Mouse (Mus musculus): ENCODE measurements around the gene Hnrnpll.

Hnrnpll gene

DNA sequence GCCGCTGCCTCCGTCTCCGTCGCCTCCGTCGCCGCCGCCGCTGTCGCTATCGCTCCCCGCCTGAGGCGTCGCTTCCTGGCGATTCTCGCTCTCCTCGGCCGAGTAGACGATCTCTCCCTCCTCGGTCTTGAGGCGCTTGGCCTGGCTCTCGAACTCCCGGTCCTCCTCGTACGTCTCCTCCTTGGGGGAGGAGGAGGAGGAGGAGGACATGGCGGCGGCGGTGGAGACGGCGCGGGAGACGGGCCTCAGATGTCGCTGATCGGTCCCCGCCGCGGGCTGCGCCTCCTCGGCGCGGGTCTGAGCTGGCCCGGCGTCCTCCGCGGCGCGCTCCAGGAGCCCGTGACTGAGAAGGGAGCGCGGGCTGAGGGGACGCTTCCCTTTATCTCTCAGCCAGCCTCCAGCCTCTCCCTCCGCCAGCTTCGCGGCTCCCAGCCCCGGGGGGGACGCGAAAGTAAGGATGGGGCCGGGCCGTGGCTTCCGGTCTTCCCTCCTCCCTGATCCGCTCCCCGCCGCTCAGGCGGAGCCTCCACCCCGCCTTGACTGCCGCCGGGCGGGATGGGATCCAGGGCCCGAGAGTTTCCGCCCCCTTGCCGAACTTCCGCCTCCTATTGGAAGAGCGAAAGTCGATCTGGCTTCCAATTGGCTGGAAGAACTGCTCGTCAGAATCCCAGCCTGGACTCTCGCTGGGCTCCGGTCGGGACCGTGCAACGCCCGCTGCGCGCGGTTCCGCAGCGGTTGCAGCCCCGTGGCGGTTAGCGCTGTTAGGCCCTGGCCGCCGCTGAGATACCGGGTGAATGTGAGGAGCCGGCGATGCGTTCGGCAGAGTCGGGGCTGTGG is at the start of gene Hnrnpll:
Gene Hnrnpll, minus strand, starts transcription at position 552 of the 837 bp plus-strand sequence.
- in situ Hi-C loops (cut with MboI, MseI) = loop anchor here (5.0 kb wide), 1 partner anchor 45 kb away; no protein-coding TSS in a partner anchor

DNA sequence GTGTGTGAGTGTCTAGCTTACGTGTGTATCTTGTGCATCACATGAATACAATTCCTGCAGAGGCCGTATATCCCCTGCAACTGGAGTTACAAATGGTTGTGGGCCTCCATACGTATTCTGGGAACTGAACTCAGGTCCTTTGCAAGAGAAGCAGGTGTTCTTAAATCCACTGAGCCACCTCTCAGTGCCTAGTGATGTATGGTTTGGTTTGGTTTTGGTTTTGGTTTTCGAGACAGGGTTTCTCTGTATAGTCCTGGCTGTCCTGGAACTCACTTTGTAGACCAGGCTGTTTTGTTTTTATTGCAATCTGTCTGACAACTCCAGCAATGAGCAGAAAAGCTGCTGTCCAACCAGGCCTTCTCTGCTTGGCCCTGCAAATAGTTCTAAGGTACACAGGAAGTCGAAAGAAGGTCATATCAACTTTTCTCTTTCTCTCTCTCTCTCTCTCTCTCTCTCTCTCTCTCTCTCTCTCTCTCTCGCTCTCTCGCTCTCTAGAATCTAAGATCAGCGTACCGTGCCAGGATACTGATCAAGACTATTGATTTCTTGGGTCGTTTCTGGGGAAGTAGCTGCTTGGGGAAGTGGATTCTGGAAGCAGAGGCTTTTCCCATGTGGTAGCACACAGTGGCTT is 43.3 kb upstream of the Hnrnpll start:
- in situ Hi-C loops (cut with MboI, MseI) = loop anchor here (5.0 kb wide), 1 partner anchor 43 kb away; the partner anchor contains the start of gene Hnrnpll

DNA sequence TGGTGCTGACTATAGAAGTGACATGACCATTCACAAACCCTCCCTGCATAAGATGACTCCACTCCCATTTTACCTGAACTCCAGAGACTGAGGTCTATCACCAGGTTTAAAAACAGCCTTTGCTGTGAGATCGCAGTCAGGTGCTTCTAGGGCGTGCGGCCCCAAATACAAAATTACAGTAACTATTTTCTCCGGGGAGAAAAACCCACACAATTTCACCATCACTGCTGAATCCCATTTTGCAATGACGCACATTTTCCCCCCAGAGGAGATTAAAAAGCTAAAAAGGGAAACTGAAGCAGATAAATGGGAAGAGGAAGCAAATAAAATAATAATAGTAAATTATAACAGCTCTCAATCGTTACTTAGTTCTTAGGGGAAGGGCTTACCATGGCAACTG is 37.7 kb upstream of the Hnrnpll start:
- in situ Hi-C loops (cut with MboI, MseI) = no loop called here

DNA sequence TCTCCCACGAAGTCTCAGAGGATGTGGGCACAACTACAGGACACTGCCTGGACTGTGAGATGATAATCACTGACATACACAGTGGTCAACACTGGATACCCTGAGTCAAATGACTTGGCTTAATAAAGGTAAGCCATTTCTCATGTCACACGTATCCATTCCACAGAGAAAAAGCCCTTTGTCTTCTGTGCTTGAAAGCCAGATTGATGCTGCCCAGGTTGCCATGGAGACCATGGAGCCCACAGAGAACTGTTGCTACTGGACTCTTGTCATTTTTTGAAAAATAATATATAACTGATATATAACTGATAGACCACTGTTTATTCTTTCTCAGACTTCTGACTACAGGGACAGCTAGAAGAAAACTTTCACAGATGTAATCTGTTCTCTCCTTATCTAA is 35.1 kb upstream of the Hnrnpll start:
- in situ Hi-C loops (cut with MboI, MseI) = no loop called here

DNA sequence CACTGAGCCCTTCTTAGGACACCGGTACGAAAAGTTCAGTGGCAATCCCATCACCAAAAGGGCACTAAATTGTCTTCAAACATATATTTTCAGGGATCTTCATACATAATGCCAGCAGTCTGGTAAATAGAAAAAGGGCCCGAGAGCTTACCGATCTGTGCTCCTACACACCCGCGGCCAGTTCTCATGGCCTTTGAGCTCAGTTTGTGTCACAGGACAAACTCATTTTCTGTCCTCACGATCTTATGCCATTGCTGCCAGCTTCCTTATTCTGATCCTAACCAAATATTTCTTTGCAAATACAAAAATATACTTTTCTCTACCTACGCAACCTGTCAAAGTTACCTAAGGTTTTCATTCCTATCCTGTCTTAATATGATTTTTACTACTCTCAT is 34.6 kb upstream of the Hnrnpll start:
- in situ Hi-C loops (cut with MboI, MseI) = no loop called here

DNA sequence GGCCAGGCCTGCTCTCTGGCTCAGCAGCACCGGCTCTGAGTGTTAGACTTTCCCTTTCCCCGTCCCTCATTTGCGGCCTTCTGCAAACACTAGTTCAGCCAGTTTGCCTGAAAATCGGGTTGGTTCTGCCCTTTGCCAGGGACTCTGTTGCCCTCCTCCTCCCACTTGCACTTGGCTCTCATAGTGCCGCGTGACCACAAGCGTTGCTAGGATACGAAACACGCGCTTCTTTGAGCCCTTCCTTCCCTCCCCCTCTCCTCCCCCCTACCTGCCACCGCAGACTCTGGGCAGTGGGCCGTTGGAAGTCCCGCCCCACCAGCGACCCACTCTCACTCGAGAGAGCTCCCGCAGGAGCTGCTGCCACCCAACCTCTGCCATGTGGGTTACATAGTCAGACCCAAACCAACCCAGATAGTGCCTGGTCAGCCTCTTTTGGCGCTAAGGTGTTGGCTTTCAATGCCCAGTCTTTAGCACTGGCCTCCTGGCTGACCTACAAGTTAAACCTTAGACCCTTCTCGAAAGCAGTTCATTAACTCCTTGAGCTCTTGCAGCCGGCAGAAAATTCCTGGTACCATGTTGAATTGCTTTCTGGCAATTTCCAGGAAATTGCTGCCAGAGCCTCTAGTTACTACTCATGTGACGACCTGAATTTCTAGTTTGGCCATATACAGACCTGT is 34.0 kb upstream of the Hnrnpll start:
- in situ Hi-C loops (cut with MboI, MseI) = no loop called here

DNA sequence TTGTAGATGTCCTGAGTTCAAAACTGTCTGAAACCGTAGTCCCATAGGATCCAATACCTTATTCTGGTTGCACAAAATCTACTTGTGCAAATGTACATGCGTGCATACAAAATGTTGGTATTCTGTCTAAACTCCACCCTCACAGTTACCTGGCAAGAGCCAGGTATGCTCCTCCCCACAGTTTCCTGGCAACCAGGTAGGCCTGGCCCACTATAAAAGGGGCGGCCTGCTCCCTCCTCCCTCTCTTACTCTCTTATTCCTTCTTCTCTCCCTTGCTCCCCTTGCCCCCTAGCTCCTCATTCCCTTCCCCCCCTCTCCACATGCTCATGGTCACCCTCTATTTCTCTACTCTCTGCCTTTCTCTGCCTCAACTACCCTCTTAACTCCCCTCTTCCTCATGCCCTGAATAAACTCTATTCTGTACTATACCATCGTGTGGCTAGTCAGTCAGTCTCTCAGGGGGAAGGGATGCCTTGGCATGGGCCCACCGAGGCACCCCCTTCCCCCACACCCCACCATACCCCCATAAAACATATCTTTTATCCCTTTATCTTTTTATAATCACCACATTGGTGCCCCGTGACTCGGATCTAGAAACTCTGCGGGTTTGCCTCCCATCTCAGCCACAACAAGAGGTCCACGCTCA is 33.2 kb upstream of the Hnrnpll start:
- in situ Hi-C loops (cut with MboI, MseI) = no loop called here

DNA sequence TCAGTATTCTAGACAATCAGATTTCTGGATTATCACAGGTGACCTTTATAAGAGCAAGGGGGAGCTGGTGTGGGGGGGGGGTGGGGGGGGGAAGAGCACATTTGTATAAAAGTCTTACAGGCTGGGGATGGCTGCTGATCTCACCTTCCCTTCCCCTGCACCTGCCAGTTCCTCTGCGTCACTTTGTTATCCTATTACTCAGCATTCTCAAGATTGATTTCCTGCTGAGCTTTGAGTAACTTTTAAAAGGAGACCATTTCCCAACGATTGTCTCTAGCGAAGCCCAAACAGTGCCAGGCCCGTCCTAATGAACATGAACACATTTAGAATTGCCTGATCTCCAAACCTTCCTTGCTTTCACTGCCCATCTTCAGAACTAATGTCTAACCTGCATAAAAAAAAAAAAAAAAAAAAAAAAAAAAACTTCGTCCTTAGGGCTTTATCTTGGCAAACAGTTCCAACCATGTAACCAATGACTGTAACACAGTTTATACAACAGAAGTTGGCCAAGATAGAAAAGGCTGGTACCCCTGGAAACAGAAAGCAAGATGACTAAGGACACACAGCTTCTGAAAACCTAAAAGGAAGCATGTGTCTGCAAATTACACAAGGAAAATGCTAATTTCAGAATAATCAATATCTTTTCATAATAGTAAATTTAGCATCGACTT is 29.9 kb upstream of the Hnrnpll start:
- in situ Hi-C loops (cut with MboI, MseI) = no loop called here

DNA sequence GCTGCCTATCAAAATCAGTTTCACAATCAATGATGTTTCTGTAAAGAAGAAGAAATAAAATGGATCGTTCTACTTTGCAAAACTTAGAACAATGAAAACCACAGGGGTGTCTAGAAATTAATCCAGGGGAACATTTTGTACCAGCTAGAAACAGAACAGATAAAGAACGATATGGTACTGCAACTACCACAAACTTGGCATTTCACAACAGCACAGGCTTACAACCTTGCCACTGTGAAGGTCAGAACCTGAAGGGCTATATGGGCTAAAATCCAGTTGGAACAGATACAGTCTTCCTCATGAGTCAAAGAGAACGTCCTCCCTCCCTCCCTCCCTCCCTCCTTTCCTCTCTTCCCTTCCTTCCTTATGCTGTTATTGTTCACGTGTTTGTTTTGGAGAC is 28.4 kb upstream of the Hnrnpll start:
- in situ Hi-C loops (cut with MboI, MseI) = no loop called here

DNA sequence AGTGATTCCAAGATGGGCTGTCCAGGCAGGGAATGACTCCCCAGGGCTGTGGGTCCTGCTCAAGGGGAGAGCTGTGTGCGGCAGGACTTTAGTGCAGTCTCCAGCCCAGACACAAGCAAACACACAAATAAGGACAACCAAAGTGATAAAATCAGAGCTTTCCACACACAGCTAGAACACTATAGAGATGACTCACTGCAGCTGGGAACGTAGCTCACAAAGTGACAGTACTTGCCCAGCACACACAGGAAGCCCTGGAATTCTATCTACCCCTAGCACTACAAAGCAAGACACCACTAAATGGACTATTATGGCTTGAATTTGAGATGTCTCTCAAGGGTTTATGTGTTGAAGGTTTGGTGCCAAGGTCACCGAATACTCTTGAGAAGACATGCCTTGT is 26.0 kb upstream of the Hnrnpll start:
- in situ Hi-C loops (cut with MboI, MseI) = no loop called here

DNA sequence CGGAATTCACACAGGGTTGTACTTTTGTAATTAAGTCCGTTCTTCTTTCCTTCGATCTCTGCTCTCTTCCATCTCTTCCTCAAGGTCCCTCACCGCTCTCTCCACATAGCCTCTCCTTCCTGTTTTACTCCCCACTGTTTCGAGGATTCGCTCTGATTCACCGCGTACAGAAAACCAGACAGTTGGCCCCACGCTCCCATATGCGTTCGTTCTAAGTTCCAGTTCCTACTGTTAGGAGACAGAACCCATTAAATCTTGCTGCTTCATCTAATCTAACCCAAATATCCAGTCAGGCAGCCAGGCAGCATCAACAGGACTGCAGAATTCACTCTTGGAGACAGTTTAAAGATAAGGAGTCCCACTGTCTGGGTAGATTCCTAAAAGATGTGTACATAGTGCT is 24.5 kb upstream of the Hnrnpll start:
- in situ Hi-C loops (cut with MboI, MseI) = no loop called here

DNA sequence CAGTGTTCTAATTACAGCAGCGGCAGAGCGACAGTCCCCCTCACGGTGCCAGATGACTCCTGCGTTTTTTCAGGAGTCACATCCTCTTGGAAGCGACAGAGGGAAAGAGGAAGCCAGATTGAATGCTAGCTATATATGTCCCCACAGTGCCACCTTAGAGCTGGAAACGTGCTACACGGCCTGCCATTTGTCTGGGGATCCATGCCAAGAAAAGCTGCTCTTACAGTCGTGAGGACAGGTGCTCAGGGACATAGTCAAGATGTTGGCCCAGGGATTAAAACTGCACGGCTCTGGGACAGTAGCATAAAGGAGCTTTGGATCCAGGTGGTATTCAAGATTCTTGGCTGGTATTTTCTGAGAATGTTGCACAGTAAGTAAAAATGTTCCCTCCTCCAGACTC is 22.3 kb upstream of the Hnrnpll start:
- in situ Hi-C loops (cut with MboI, MseI) = no loop called here

DNA sequence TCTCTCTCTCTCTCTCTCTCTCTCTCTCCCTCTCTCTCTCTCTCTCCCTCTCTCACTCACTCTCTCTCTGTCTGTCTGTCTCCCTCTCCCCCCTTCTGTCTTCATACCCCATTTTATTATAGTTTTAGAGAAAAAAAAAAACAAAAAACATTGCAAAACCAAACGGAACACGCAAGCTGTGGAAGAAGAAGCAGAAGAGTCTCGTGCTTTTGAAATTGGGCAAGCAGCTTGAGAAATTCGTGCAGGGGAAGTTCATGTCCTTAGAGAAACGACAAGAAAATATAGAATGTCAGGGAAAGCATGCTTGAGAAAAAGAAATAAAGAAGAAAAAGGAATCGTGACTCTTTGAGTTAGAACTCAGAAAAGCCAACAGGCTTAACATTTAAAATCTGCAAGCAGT is 21.1 kb upstream of the Hnrnpll start:
- in situ Hi-C loops (cut with MboI, MseI) = no loop called here

DNA sequence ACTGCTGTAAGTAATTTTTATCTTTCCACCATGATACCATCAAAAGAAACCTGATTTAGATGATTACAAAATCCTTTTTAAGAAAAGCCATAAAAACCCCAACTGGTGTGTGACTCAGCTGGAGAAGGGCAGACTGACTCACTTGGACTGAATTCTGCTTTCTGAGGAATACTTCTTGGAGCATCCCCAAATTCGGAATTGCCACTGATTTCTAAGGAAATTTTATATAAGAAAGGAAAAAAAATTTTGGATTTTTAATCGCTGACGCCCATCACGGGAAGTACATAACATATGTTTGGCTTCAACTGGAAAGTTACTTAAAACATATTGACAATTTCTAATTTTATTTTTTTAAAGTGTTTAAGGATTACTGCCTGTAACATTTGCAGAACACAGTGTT is 16.6 kb upstream of the Hnrnpll start:
- in situ Hi-C loops (cut with MboI, MseI) = no loop called here

DNA sequence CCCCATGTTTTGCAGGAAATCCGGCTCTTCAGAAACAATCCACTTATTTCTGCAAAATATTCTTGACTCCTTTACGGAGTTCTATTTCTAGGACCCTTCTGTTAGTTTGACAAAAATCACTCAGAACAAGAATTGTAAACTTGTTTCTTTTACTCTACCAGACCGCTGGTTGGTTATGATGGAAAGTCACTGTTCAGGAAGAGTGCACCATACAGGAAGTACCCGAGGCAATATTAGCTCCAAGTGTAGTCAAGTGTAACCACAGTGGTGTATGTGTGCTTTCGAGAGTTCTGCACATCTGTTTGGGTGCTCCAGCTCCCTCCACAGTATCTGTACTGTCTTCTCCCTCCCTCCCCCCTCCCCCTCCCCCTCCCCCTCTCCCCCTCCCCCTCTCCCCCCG is 5.1 kb upstream of the Hnrnpll start:
- in situ Hi-C loops (cut with MboI, MseI) = no loop called here

DNA sequence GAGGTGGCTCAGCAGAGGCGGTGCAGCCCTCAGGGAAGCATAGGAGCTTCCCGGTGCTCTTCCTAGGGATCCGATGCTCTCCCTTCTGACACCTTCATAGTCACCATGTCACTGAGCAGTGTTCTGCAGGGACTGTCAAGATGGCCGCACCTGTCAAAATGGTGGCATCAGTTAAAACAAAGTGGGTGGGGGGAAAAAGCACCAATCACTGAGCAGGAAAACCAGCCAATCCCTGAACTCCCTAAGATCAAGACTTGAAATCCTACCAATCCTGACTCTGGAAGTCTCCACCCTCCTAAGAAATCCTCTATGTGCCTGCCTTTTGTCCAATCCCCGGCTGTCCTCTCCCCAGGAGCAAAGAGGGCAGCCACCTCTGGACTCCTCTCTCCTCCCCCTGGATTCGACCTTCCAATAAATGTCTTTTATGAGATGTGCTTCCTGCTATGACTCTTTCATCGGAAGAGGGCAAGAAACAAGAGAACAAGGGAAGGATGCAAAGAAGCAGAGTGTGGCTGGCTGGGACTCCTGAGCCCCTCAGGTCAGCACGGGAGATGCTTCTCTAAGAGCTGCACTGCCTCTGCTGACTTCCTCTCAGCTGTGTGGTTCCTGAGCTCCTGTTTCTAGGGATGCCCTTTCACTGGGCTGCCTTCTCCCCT is 1.8 kb upstream of the Hnrnpll start:
- in situ Hi-C loops (cut with MboI, MseI) = loop anchor here (5.0 kb wide), 1 partner anchor 43 kb away; no protein-coding TSS in a partner anchor

DNA sequence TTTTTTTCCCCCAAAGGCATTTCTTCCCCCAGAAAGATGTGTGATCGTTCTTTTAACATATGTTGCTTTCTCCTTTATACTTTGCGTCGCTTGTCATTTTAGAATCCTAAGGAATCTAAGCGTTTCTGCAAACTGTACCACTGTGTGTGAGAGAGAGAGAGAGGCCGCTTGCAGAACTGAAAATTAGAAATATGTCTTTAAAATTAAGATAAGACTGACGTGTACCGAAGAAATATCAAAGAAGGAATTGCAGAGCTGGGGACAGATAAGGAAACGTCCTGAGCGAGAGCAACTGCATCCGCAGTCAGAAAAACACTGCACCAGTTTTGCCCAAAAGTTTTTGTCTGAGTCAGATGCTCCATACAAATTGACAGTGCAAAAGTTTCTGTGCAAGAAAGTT is 1.3 kb upstream of the Hnrnpll start:
- in situ Hi-C loops (cut with MboI, MseI) = loop anchor here (5.0 kb wide), 1 partner anchor 44 kb away; no protein-coding TSS in a partner anchor

DNA sequence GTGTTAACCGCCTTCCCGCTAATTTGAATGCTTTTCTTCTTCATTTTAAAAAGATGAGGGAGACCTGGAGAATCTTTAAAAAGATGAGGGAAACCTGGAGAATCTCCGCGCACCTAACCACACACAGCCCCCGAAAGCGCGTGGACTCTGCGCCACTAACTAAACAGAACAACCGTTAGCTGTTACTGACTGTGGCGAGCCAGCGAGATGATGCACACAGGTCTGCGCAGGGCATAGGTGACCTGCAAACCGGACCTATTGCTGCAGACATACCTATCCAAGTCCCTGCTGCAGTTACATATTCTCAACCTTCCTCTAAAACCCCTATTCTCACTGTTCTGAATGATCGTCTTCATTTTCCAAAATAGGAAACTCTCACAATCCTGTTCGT is 481 bp upstream of the Hnrnpll start:
- in situ Hi-C loops (cut with MboI, MseI) = loop anchor here (5.0 kb wide), 1 partner anchor 45 kb away; no protein-coding TSS in a partner anchor

DNA sequence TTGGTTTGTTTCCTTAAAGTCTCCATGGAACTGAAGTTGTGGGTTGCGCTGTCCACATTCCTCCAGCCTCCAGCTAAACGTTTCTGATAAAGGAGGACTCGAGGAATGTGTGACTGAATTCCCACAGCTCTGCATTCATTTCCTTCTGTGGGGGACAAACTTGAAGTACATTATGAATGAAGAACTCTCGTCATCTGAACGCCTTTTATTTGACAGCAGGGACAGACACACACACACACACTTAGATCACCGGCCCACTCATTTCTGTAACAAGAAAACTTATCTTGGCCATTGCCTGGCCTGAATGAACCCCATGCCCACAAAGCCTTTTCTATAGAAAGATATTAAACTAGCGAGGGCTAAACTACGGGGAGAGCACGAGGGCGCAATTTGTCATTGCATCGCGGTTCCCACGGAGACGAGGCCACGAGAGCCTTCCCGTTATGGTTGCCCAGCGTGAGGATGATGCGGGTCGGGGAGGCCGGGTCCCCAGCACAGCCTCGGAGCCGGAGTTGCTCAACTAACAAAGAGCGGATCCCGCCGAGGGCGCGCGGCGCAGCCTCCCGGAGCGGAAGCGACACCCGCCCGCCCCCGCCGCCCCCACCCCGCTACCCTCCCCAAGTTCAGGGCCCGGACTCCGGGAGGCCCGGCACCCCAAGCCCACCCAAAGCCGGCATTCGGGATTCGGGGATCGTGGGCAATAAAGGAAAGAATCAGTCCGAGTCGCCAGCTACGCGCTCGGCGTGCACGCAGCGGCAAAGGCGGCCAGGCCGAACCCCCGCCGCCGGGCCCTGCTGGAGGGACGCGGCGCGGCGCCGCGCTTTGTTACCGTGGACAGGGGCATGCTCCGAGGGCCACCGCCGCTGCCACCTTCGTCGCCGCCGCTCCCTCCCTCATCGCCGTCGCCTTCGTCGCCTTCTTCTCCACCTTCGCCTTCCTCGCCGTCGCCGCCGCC is 1.0 kb downstream of the Hnrnpll start:
- in situ Hi-C loops (cut with MboI, MseI) = loop anchor here (5.0 kb wide), 1 partner anchor 46 kb away; no protein-coding TSS in a partner anchor

DNA sequence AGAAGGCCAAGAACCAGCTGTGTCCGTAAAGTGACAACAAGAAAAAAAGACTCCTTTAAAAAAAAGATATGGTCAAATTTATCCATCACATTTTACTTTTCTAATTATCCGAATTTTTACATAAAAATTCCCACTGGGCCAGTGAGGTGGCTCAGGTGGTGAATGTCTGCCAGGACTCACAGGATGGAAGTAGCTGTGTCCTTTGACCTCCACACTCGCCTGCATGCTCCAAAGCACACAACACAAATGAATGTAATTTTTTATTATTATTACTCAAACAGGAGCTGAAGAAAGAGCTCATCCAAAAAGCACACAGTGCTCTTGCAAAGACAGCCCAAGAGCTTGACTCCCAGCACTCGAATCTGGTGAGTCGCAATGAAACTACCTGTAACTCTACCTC is 2.0 kb downstream of the Hnrnpll start:
- in situ Hi-C loops (cut with MboI, MseI) = loop anchor here (5.0 kb wide), 1 partner anchor 47 kb away; no protein-coding TSS in a partner anchor
